Mouse (Mus musculus) hindbrain, postnatal 0 days (tissue): ENCODE data around the gene Sdcbp2. TPM values are rescaled to one million over a fixed set of nuclear protein-coding genes. Genes with fewer than 3 reads are reported as not detected.

Source experiments
- ATAC-seq: fragments of 200-750 bp; cut with Nextera tagmentation; 2 replicates; pipeline ENCODE4 v1.8.0; 2017; ENCODE audit warnings: mild to moderate bottlenecking, moderate TSS enrichment, moderate library complexity
- DNase-seq: peaks from one replicate; pipeline ENCODE4 v3.0.0-alpha.2; 2015; ENCODE audit warnings: low spot score
- H3K27ac ChIP-seq: fragments of 300-500 bp; sonication (generic); 2 replicates; pipeline ENCODE4 v1.5.1; 2014; ENCODE audit warnings: mild to moderate bottlenecking
- H3K27me3 ChIP-seq: fragments of 300-500 bp; sonication (generic); 2 replicates; pipeline ENCODE4 v1.6.1; 2014; ENCODE audit warnings: low read length, mixed read lengths; ENCODE audit not compliant: insufficient read depth
- H3K36me3 ChIP-seq: fragments of 300-500 bp; sonication (generic); 2 replicates; pipeline ENCODE4 v1.6.1; 2014; ENCODE audit warnings: low read length, mixed read lengths; ENCODE audit not compliant: insufficient read depth
- H3K4me1 ChIP-seq: fragments of 300-500 bp; sonication (generic); 2 replicates; pipeline ENCODE4 v1.6.1; 2014; ENCODE audit warnings: antibody characterized with exemption, low read length, mixed read lengths; ENCODE audit not compliant: insufficient read depth
- H3K4me2 ChIP-seq: fragments of 300-500 bp; sonication (generic); 2 replicates; pipeline ENCODE4 v1.6.1; 2014; ENCODE audit warnings: low read depth, mild to moderate bottlenecking, low read length, moderate library complexity, mixed read lengths
- H3K4me3 ChIP-seq: fragments of 300-500 bp; sonication (generic); 2 replicates; pipeline ENCODE4 v1.5.1; 2014; ENCODE audit warnings: low read length
- H3K9ac ChIP-seq: fragments of 300-500 bp; sonication (generic); replicated peaks from 2 replicates; pipeline ENCODE4 v1.6.1; 2014; ENCODE audit warnings: mild to moderate bottlenecking, low read length, moderate library complexity, mixed read lengths
- H3K9me3 ChIP-seq: fragments of 300-500 bp; sonication (generic); 2 replicates; pipeline ENCODE4 v1.6.1; 2016; ENCODE audit warnings: low read length, mixed read lengths
- CTCF ChIP-seq: IDR thresholded peaks from 2 replicates; pipeline ENCODE4 v1.5.1; 2016; ENCODE audit warnings: antibody characterized with exemption, control low read depth, low read depth
- WGBS: fragments of 180-500 bp; shearing (Covaris S2); extraction: QIAGEN DNeasy Blood & Tissue Kit; methylation state at CpG from one replicate; pipeline ENCODE4 v1.1.7; 2014; 5-methylcytosine and 5-hydroxymethylcytosine counted together
- polyA plus RNA-seq: library from polyadenylated mRNA; unstranded; fragments of >200 nt; fragmentation: Nextera tagmentation; extraction: Ambion mirVana; gene quantifications from 2 replicates; pipeline ENCODE4 v1.2.1, GENCODE M21; 2015
- total RNA-seq: library from RNA; depleted of rRNA; stranded (reverse); fragments of >200 nt; gene quantifications from 2 replicates; pipeline ENCODE4 v1.2.3, GENCODE M21; 2014

Sdcbp2 gene
- total and polyA plus RNA-seq, 2 experiments from 2014 or later = 0.42 to 1.3 TPM

DNA sequence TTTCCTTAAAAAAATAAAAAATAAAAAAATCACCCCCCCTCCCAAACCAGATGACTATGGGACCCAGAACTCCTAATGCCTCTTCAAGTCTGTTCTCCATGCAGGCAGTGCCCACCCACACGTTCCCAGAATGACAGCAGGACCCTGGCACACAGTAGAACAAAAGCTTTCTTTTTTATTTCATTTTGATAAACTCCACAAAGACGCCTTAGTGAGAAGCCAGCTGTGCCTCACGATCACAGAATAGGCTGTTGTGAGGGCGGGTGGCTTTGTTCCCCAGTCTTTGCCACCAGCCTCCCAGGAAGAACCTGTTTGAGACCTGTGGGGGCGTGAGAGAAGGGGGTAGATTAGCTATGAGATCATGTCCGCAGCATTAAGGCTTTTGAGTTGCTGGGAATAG is 27.7 kb upstream of the Sdcbp2 start:
- Histone ChIP-seq H3K27ac (no peak overlapping the region), H3K4me3 (no peak overlapping the region), H3K27me3 (no peaks in the 10 kb centered on the region), H3K4me1 (peaks cover 24% of the 10 kb centered on the region), H3K9me3 (no peaks in the 10 kb centered on the region), H3K36me3 (peaks cover 26% of the 10 kb centered on the region), H3K4me2 (peak overlapping the region; percentile 90), H3K9ac (no peak overlapping the region)
- no peak for ATAC-seq
- TF ChIP-seq CTCF = no peak
- no peak for DNase-seq
- 49% methylated on average over 6 of the region's 6 CpGs for whole genome bisulfite sequencing

DNA sequence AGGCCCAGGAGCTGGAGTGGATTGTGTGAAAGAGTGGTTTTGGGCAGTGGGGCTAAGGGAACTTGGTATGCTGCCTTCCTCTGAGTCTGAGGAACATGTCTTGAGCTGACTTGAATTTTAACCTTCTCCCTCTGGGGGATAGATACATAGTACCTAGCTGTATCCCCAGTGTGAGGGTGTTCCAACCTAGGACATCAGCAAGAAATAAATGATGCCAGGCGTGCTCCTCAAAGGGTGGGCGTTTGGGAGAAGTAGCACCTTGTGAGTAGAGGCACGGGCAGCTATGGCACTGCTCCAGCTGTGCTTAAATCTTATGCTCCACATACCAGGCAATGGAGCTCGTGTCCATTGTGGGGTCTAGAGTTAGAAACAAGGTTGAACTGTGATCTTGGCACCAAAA is 25.9 kb upstream of the Sdcbp2 start:
- peaks cover 22% of the 10 kb centered on the region for H3K4me1 ChIP-seq
- H3K9me3 ChIP-seq = no peaks in the 10 kb centered on the region
- no peak overlapping the region for H3K4me2 ChIP-seq
- no peak overlapping the region for H3K4me3 ChIP-seq
- 92% methylated on average over 4 of the region's 4 CpGs for WGBS
- H3K27ac ChIP-seq = no peak overlapping the region
- H3K27me3 ChIP-seq = no peaks in the 10 kb centered on the region
- DNase-seq (no peak), ATAC-seq (no peak)
- H3K9ac ChIP-seq = no peak overlapping the region
- H3K36me3 ChIP-seq = peaks cover 37% of the 10 kb centered on the region
- TF ChIP-seq CTCF = no peak

DNA sequence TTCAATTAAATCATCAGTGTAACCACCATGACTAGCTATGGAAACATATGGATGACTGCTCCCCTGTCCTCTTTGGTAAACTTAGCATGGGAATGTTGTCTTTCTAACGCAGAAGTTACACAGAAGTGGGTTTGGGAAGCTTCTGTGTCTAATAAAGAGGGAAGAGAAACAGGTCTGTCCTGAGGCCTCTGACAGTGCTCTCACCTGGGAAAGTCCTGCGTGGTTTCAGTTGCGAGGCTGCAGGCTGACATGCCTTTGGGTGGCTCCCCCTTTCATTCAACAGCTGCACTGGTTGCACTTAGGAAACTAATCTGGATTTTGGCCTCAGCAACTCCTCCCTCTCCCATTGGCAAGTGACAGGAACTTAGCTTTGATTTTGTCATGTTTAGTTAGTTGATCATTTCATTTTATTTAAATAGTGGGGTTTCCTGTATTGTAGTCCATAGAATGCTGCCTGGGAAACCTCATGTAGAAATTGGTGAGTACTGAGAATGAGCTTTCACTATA is 22.8 kb upstream of the Sdcbp2 start:
- no peak for ATAC-seq
- H3K27ac ChIP-seq = no peak overlapping the region
- WGBS = 86% methylated on average over 3 of the region's 3 CpGs

DNA sequence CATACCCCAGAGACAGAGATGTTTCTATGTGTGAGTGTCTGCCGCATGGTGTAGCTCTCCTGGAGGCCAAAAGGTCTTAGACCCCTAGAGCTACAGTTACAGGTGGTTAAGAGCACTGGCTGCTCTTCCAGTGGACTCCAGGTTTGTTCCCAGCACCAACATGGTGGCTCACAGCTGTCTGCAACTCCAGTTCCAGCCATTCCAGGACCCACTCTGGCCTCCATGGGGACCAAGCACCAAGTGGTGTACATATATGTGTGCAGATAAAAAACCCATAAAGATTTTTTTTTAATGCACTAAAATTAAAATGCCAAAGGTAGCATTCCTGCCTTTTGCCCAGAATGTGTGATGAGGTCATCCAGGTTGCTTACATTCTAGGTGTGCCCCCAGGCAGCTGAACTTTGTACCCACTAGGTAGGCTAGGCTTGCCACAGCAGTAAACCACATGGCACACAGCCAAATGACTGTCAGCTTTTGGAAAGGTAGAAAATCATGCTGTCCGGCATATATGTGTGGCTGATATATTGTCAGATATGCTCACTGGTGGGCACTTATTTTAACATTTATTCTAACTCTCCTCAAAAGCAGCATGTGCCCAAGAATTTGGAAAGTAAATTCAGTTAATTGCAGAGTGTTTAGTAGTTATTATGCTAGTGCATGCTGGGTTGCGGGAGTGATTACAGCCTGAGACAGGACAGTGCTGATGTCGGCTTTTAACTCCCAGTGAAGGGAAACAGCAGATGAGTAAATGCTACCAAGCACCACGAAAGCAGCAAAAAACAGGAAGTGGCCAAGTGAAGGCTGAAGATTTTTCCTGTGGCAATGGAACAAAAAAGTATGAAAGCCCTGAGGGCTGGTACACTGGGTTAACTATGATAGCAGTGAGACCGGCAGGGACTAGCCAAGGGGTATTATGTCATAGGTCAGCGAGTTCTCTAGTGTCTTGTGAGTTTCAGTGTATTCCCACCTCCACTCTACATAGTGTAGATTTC is 9.2 kb upstream of the Sdcbp2 start:
- ATAC-seq = peak; percentile 52
- Histone ChIP-seq H3K27me3 (no peaks in the 10 kb centered on the region), H3K4me2 (no peak overlapping the region), H3K4me3 (no peak overlapping the region), H3K9me3 (no peaks in the 10 kb centered on the region), H3K4me1 (no peaks in the 10 kb centered on the region), H3K27ac (no peak overlapping the region), H3K9ac (no peak overlapping the region), H3K36me3 (peaks cover 44% of the 10 kb centered on the region)
- no peak for DNase-seq
- no peak for TF ChIP-seq CTCF
- 83% methylated on average over 7 of the region's 7 CpGs for WGBS

More for the DNA sequence above, 22.8 kb upstream of the Sdcbp2 start:
- Histone ChIP-seq H3K27me3 (no peaks in the 10 kb centered on the region), H3K36me3 (peaks cover 50% of the 10 kb centered on the region), H3K4me1 (peaks cover 7% of the 10 kb centered on the region), H3K4me3 (no peak overlapping the region), H3K4me2 (no peak overlapping the region), H3K9me3 (no peaks in the 10 kb centered on the region), H3K9ac (no peak overlapping the region)
- no peak for DNase-seq
- no peak for TF ChIP-seq CTCF

DNA sequence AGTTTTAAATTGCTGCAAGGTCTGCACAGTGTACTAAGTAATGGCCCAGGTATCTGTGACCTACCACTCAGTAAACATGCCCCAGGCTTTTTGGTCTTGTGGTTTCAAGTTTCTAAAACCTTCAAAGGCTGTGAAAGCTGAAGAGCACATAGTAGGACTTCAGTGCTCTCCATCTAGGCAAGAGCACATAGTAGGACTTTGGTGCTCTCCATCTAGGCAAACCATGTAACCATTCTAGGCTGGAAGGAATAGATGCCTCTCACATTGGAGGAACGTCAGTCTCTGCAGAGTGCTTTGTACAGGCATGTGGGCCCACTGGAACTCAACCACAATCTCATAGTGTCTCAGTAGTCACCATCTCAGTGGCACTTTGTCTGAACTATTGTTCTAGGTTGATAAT is 8.4 kb upstream of the Sdcbp2 start:
- Histone ChIP-seq H3K4me2 (no peak overlapping the region), H3K4me3 (no peak overlapping the region), H3K9ac (no peak overlapping the region), H3K4me1 (no peaks in the 10 kb centered on the region), H3K9me3 (no peaks in the 10 kb centered on the region), H3K27ac (no peak overlapping the region), H3K36me3 (peaks cover 38% of the 10 kb centered on the region), H3K27me3 (no peaks in the 10 kb centered on the region)
- no peak for TF ChIP-seq CTCF
- ATAC-seq (no peak), DNase-seq (no peak)
- WGBS = 84% methylated on average over 1 of the region's 1 CpGs

DNA sequence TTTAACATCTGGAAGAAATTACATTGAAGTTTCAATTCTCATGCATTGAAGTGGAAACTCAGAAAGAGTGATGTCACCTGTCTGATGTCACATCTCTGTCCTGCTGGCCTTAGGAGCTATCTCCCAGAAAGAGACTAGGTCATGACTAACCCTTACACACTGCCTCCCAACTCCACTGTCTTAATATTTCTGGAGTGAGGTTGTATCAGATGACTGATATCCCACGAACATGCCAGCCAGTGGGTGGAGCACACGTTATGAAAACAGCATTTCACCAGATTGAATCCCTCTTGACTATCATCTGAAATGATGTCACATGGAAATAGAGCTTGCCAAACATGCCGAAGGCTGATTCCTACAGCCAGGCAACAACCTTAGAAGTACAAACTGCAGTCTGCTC is 7.4 kb upstream of the Sdcbp2 start:
- 70% methylated on average over 3 of the region's 3 CpGs for WGBS
- no peak for TF ChIP-seq CTCF

DNA sequence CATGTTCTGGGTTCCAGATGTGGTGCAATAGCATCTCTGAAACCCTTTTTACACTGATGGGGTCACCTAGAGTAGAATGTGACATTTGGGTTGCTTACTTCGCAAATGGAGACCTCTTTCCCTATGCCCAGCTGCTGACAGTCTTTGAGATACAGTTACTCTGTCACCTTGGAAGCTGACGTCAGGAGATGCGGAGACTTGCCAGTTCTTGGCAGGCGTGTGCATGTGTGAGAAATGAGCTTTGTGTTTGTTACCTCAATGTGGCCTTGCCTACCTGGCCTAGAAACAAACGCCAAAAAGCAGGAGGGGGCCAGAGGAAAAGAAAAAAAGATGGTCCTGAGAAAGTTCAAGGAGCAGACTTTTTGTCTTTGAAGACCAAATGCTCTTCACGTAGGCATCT is 5.6 kb upstream of the Sdcbp2 start:
- Histone ChIP-seq H3K36me3 (peaks cover 15% of the 10 kb centered on the region), H3K27ac (no peak overlapping the region), H3K4me3 (no peak overlapping the region), H3K27me3 (no peaks in the 10 kb centered on the region), H3K4me1 (no peaks in the 10 kb centered on the region), H3K9ac (no peak overlapping the region), H3K9me3 (no peaks in the 10 kb centered on the region), H3K4me2 (no peak overlapping the region)
- no peak for ATAC-seq
- 89% methylated on average over 6 of the region's 6 CpGs for WGBS
- DNase-seq = no peak
- TF ChIP-seq CTCF = no peak

More for the DNA sequence above, 7.4 kb upstream of the Sdcbp2 start:
- DNase-seq = no peak
- H3K4me2 ChIP-seq = no peak overlapping the region
- no peaks in the 10 kb centered on the region for H3K9me3 ChIP-seq
- H3K36me3 ChIP-seq = peaks cover 28% of the 10 kb centered on the region
- no peaks in the 10 kb centered on the region for H3K27me3 ChIP-seq
- H3K4me1 ChIP-seq = no peaks in the 10 kb centered on the region
- no peak for ATAC-seq
- H3K9ac ChIP-seq = no peak overlapping the region
- no peak overlapping the region for H3K4me3 ChIP-seq
- H3K27ac ChIP-seq = no peak overlapping the region
